Mouse (Mus musculus) liver, adult 2 months (tissue): ENCODE results near the gene Plekhg1.

ENCODE experiments used
- CTCF ChIP-seq: fragments of 200-500 bp; IDR thresholded peaks from 2 replicates; pipeline ENCODE4 v1.5.1; 2011; ENCODE audit warnings: low read depth, low read length, control low read depth
- POLR2A ChIP-seq: fragments of 200-500 bp; IDR thresholded peaks from 2 replicates; pipeline ENCODE4 v1.6.1; 2011; ENCODE audit warnings: low read length, control low read depth; ENCODE audit not compliant: insufficient read depth; ENCODE audit errors: extremely low read depth

DNA sequence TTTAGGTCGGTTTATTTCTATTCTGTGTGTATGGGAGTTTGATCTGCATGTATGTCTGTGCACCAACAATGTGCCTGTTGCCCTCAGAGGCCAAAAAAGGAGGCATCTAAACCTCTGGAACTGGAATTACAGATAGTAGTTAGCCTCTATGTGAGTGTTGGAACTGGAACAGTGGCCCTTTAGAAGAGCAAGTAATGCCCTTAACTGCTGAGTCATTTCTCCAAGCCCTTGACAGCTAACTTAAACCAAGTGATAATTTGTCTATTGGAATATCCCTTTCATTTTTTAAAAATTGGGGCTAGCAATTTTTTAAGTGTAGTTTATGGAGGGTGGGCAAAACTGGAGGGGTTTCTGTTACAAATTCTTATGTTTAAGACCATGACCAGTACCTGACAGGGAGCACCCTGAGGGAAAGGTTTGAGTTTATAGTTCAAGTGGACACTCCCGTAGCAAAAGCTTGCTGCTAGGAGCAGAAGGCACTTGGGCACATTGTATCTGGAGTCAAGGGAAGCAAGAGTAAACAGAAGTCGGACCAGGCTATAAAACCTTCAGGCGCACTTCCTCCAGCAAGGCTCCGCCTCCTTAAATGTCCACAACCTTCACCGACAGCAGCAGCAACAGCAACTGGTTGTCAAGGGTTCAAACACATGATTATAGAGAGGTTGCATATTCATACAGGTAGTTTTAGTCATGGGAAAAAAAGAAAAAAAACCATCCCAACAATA is 235.9 kb downstream of the Plekhg1 start:
- TF ChIP-seq CTCF (no peak), POLR2A (no peak)
